In the genomic region with DNA sequence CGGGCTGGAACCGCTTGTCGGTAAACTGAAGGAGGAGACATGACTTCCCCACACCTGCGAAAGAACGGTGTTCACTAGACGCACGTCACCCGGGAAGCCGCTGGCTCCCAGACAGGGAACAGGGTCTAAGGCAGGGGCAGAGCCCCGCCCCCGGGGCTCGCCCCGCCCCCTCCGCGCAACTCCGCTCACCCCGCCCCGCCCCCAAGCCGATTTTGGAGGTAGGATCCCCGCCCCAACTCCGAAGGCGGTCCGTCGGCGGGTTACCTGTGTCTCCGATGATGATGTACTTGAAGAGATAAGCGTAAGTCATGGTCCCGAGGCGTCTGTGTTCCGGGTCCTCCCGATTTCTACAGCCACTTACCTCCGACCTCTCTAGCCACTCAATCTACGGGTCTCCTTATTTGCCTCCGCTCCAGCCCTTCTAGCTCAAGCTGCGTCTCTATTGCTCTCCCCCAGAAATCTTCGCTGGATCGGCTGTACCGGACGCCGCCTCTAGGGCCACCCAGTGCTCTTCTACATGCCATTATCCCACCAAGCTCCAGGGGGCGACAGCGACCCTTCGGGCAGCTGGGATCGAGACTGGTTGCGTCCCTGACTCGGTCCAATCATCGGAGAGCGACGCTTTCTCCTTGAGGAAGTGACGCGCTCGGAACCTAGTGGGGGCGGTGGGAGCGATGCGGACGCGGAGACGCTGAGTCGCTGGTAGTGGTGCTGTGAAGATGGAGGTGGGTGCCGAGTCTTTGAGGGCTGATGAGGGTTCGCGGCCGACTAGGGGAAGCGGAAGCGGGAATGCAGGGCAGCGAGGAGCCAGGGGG, we compare ENCODE assay signal across 8 mouse cellular contexts. TPM values are rescaled to one million over a fixed set of nuclear protein-coding genes. Genes with fewer than 3 reads are reported as not detected.
A peak's percentile ranks its signal among the peaks of the same experiment; 100 is the strongest.
DNase-seq lines count a peak whose midpoint lies in the region; ATAC-seq lines count a peak whose summit lies in the region.

Gene Tox4 (plus strand): TSS at position 215 of the 815 bp plus-strand sequence.
Gene Rab2b (minus strand): TSS at position 614 of the 815 bp plus-strand sequence.

- WGBS in hindbrain, embryonic 16.5 days, result under 1% methylated on average over 59 of the region's 66 CpGs
- WGBS in macrophage (ENCODE audit: missing documents), result under 1% methylated on average over 60 of the region's 66 CpGs

- peak within 1 kb of the TSS; percentile 89 for H3K9ac ChIP-seq in hindbrain, embryonic 16.5 days (ENCODE audit: low read depth, low read length)

- H3K79me2 ChIP-seq in macrophage (ENCODE audit: inconsistent target), result peaks cover 51% of the 10 kb centered on the region

- no peaks in the 10 kb centered on the region for H3K9me3 ChIP-seq in hindbrain, embryonic 16.5 days (ENCODE audit: control insufficient read depth, low read length)

- peaks cover 10% of the 10 kb centered on the region; the same call in 1 of the 2 replicates for H3K36me3 ChIP-seq in hindbrain, embryonic 16.5 days (ENCODE audit: control insufficient read depth, insufficient read depth, low read length)
- peaks cover 6% of the 10 kb centered on the region; the same call in 1 of the 2 replicates for H3K36me3 ChIP-seq in macrophage (ENCODE audit: inconsistent target)

- peak within 1 kb of the TSS; percentile 84 for H3K27ac ChIP-seq in hindbrain, embryonic 16.5 days (ENCODE audit: low read depth, low read length)
- H3K27ac ChIP-seq in macrophage, result peak within 1 kb of the TSS; percentile 64

- peak within 1 kb of the TSS; percentile 90 for H3K4me3 ChIP-seq in hindbrain, embryonic 16.5 days (ENCODE audit: low read length)
- peak within 1 kb of the TSS; percentile 71 for H3K4me3 ChIP-seq in macrophage (ENCODE audit: inconsistent target)

- ATAC-seq in hindbrain, embryonic 16.5 days, result peak; percentile 99

- H3K4me1 ChIP-seq in hindbrain, embryonic 16.5 days (ENCODE audit: control insufficient read depth, insufficient read depth, low read depth, low read length), result peaks cover 10% of the 10 kb centered on the region

- peak within 1 kb of the TSS; percentile 70 for H3K4me2 ChIP-seq in hindbrain, embryonic 16.5 days (ENCODE audit: low read length)

- DNase-seq in WW6 (ENCODE audit: low read depth, low spot score), result peak; percentile 98
- DNase-seq in cerebellum, postnatal 4 days (ENCODE audit: low spot score in 2 of 2), result peak; percentile 97 to 99
- peak; percentile 99 for DNase-seq in gastrocnemius, adult 18-20 months (ENCODE audit: low spot score)
- peak; percentile 100 for DNase-seq in left cerebral cortex, adult 18-20 months (ENCODE audit: low spot score in 2 of 2)
- DNase-seq in right cerebral cortex, adult 18-20 months, result peak; percentile 100
- peak; percentile 90 for DNase-seq in urinary bladder, postnatal 10 days (ENCODE audit: low spot score)

- H3K27me3 ChIP-seq in hindbrain, embryonic 16.5 days (replicated peaks; ENCODE audit: control insufficient read depth, insufficient read depth, low read length), result no peaks in the 10 kb centered on the region

RNA-seq across cellular contexts. Expression of gene Tox4, which starts in this region (rescaled TPM):
- 10 to 100 TPM; 48.6 to 51.3 TPM for total RNA-seq in gastrocnemius, adult 18-20 months (2021)
- polyA plus RNA-seq in hindbrain, embryonic 16.5 days (2015; fragmentation: Nextera tagmentation; extraction: Ambion mirVana), result 46.9 and 54.1 TPM in 2 replicates
- total RNA-seq in left cerebral cortex, adult 18-20 months (2021), result 10 to 100 TPM; 65.6 to 65.8 TPM
- 100 to 1,000 TPM in 7 of 26 experiments, 10 to 100 TPM in 19; 41.0 to 119 (median 83.4) TPM for total RNA-seq in macrophage (2018; cell fraction: chromatin; rRNA removed)
- total RNA-seq in macrophage (2018; cell fraction: cytosol; rRNA removed), result 10 to 100 TPM; 46.0 to 66.8 (median 56.9) TPM
- total RNA-seq in macrophage (2018; cell fraction: nucleus; rRNA removed), result 10 to 100 TPM; 34.4 to 87.4 (median 73.2) TPM
- polyA plus RNA-seq in macrophage (2018), result 34.3 to 46.1 TPM (median 44.4 TPM) in 3 replicates

RNA-seq across cellular contexts. Expression of gene Rab2b, which starts in this region (rescaled TPM):
- 1 to 10 TPM; 2.3 TPM for total RNA-seq in gastrocnemius, adult 18-20 months (2021)
- 55.5 and 59.0 TPM in 2 replicates for polyA plus RNA-seq in hindbrain, embryonic 16.5 days (2015; fragmentation: Nextera tagmentation; extraction: Ambion mirVana)
- 10 to 100 TPM; 34.0 to 36.3 TPM for total RNA-seq in left cerebral cortex, adult 18-20 months (2021)
- total RNA-seq in macrophage (2018; cell fraction: chromatin; rRNA removed), result 10 to 100 TPM in 22 of 26 experiments, 1 to 10 TPM in 4; 5.4 to 25.0 (median 16.8) TPM
- 10 to 100 TPM; 10.1 to 16.0 (median 12.8) TPM for total RNA-seq in macrophage (2018; cell fraction: cytosol; rRNA removed)
- 10 to 100 TPM in 24 of 26 experiments, 1 to 10 TPM in 2; 6.9 to 28.8 (median 13.3) TPM for total RNA-seq in macrophage (2018; cell fraction: nucleus; rRNA removed)
- 9.7 to 20.8 TPM (median 12.3 TPM) in 3 replicates for polyA plus RNA-seq in macrophage (2018)

Comparison
In these comparisons a context has a peak if more than half of its experiments do, and no peak if none do; other contexts are left out.
1. Peak in every context shown above with its lines: DNase-seq, ATAC-seq, H3K4me3 ChIP-seq and H3K27ac ChIP-seq.
2. RNA of gene Rab2b (total RNA-seq): 34.0 to 36.3 TPM in left cerebral cortex, adult 18-20 months; 2.3 TPM in gastrocnemius, adult 18-20 months; every median in the first group is over 10 times any median in the second.